Mouse (Mus musculus) spleen, adult 2 months (tissue): ENCODE measurements around the gene D17Wsu92e. TPM values are rescaled to one million over a fixed set of nuclear protein-coding genes. Genes with fewer than 3 reads are reported as not detected.

Experiments
- DNase-seq, 2 experiments: peaks; one replicate each; pipeline versions ENCODE4 v3.0.0 to v3.0.0-alpha.2; 2012 to 2021; ENCODE audit warnings: low spot score in 2 of 2, low read depth in 1 of 2
- H3K27ac ChIP-seq: fragments of 200-500 bp; 2 replicates; pipeline ENCODE4 v1.5.1; 2012; ENCODE audit warnings: low read length, inconsistent platforms; ENCODE audit not compliant: insufficient read depth
- H3K27me3 ChIP-seq: fragments of 200-500 bp; 2 replicates; pipeline ENCODE4 v1.6.1; 2012; ENCODE audit warnings: mild to moderate bottlenecking, moderate library complexity, low read length, inconsistent platforms; ENCODE audit not compliant: control insufficient read depth, insufficient read depth
- H3K36me3 ChIP-seq: fragments of 200-500 bp; 2 replicates; pipeline ENCODE4 v1.6.1; 2012; ENCODE audit warnings: mild to moderate bottlenecking, low read length, inconsistent platforms; ENCODE audit not compliant: control insufficient read depth, insufficient read depth
- H3K4me1 ChIP-seq: fragments of 200-500 bp; 2 replicates; pipeline ENCODE4 v1.6.1; 2011; ENCODE audit warnings: inconsistent platforms; ENCODE audit not compliant: control insufficient read depth, insufficient read depth, insufficient read length
- H3K4me3 ChIP-seq: fragments of 200-500 bp; 2 replicates; pipeline ENCODE4 v1.5.1; 2011; ENCODE audit warnings: mild to moderate bottlenecking, inconsistent platforms; ENCODE audit not compliant: insufficient read depth, insufficient read length; ENCODE audit errors: extremely low read depth
- CTCF ChIP-seq: fragments of 200-500 bp; IDR thresholded peaks from 2 replicates; pipeline ENCODE4 v1.5.1; 2011; ENCODE audit warnings: mild to moderate bottlenecking, inconsistent platforms; ENCODE audit not compliant: insufficient read depth, insufficient read length, insufficient replicate concordance; ENCODE audit errors: extremely low read depth
- POLR2A ChIP-seq: fragments of 200-500 bp; IDR thresholded peaks from 2 replicates; pipeline ENCODE4 v1.6.1; 2011; ENCODE audit warnings: low read depth, low read length, inconsistent platforms
- WGBS: fragments of 180-500 bp; shearing (Covaris S2); methylation state at CpG from one replicate; pipeline ENCODE4 v1.1.7; 2018; 5-methylcytosine and 5-hydroxymethylcytosine counted together
- polyA plus RNA-seq: library from polyadenylated mRNA; depleted of rRNA; stranded (reverse); fragments of >200 nt; gene quantifications from 2 replicates; pipeline ENCODE4 v1.2.3, GENCODE M21; 2012

Gene D17Wsu92e
- polyA plus RNA-seq, 1 experiment: 63.8 TPM

- WGBS: 92% methylated on average over 6 of the region's 6 CpGs
- TF ChIP-seq POLR2A: no peak
- TF ChIP-seq CTCF: no peak
- no peak for DNase-seq
Measured at GRCm38 (mm10) chr17:27750451-27750942, 70.0 kb downstream of the D17Wsu92e start.

DNA sequence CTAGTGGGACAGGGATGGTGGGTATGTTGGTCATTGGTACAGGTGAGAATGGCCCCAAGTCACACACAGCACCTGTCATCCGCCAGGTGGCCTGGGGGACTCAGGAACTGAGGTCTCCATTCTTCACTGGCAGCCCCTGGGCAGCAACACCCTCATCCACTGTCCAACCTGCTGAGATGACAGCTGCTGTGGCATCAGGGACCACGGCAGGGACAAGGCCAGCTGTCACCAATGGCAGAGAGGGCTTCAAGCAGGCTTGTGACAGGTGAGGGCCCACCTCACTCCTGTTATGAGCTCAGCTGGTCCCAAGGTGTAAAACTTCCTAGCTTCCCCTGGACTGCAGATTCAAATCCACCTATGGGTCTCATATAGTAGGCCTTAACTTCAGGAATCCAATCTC lies 72.3 kb downstream of the D17Wsu92e start:
- TF ChIP-seq CTCF (no peak), POLR2A (no peak)
- no peak overlapping the region for H3K4me3 ChIP-seq
- H3K4me1 ChIP-seq: no peaks in the 10 kb centered on the region
- 83% methylated on average over 2 of the region's 2 CpGs for WGBS
- H3K36me3 ChIP-seq: peaks cover 2% of the 10 kb centered on the region; the same call in 1 of the 2 replicates
- no peak for DNase-seq
- no peaks in the 10 kb centered on the region for H3K27me3 ChIP-seq
- H3K27ac ChIP-seq: no peak overlapping the region

More at GRCm38 (mm10) chr17:27750451-27750942, 70.0 kb downstream of the D17Wsu92e start:
- no peak overlapping the region for H3K27ac ChIP-seq
- H3K27me3 ChIP-seq: no peaks in the 10 kb centered on the region
- H3K4me3 ChIP-seq: no peak overlapping the region
- no peaks in the 10 kb centered on the region for H3K4me1 ChIP-seq
- H3K36me3 ChIP-seq: peaks cover 4% of the 10 kb centered on the region; the same call in 1 of the 2 replicates

GRCm38 (mm10) chr17:27746446-27746845 lies 74.0 kb downstream of the D17Wsu92e start:
- Histone ChIP-seq H3K27me3 (no peaks in the 10 kb centered on the region), H3K4me1 (no peaks in the 10 kb centered on the region), H3K27ac (no peak overlapping the region), H3K36me3 (no peaks in the 10 kb centered on the region), H3K4me3 (no peak overlapping the region)
- TF ChIP-seq CTCF: no peak
- no peak for TF ChIP-seq POLR2A
- 83% methylated on average over 4 of the region's 4 CpGs for WGBS
- no peak for DNase-seq

- Histone ChIP-seq H3K27me3 (no peaks in the 10 kb centered on the region), H3K36me3 (no peaks in the 10 kb centered on the region), H3K27ac (no peak overlapping the region), H3K4me1 (no peaks in the 10 kb centered on the region), H3K4me3 (no peak overlapping the region)
- 92% methylated on average over 6 of the region's 6 CpGs for WGBS
- TF ChIP-seq POLR2A (no peak), CTCF (no peak)
- DNase-seq: no peak
Measured at GRCm38 (mm10) chr17:27740961-27741360, 79.5 kb downstream of the D17Wsu92e start.

GRCm38 (mm10) chr17:27734344-27735073 lies 85.9 kb downstream of the D17Wsu92e start:
- Histone ChIP-seq H3K4me3 (no peak overlapping the region), H3K27ac (no peak overlapping the region), H3K27me3 (no peaks in the 10 kb centered on the region; the same call in 1 of the 2 replicates), H3K36me3 (no peaks in the 10 kb centered on the region), H3K4me1 (no peaks in the 10 kb centered on the region)
- no peak for DNase-seq
- WGBS: 32% methylated on average over 12 of the region's 13 CpGs
- TF ChIP-seq POLR2A: no peak
- no peak for TF ChIP-seq CTCF

GRCm38 (mm10) chr17:27732694-27733093 lies 87.8 kb downstream of the D17Wsu92e start:
- H3K27me3 ChIP-seq: no peaks in the 10 kb centered on the region; the same call in 1 of the 2 replicates
- H3K4me3 ChIP-seq: no peak overlapping the region
- WGBS: 87% methylated on average over 3 of the region's 3 CpGs
- DNase-seq: no peak
- H3K27ac ChIP-seq: no peak overlapping the region
- TF ChIP-seq POLR2A (no peak), CTCF (no peak)
- no peaks in the 10 kb centered on the region for H3K36me3 ChIP-seq
- H3K4me1 ChIP-seq: no peaks in the 10 kb centered on the region

DNA sequence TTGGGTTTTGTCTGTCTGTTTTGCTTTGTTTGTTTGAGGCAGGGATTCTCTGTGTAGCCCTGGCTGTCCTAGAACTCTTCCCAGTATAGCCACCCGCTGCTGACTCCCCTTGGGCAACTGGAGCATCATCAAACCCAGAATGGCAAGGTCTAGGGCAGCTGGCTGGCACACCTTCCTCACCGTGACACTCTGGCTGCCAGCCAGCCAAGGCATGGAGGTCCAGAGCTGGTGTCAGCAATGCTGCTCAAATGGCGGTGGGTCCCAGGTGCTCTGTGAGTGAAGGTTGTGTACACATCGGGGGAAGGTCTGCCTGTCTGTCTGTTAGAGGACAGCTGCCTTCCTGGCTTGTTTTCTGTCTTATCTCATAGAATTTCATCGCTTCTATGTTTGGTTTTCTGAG lies 88.3 kb downstream of the D17Wsu92e start:
- 78% methylated on average over 5 of the region's 5 CpGs for WGBS
- no peaks in the 10 kb centered on the region; the same call in 1 of the 2 replicates for H3K27me3 ChIP-seq
- no peaks in the 10 kb centered on the region for H3K36me3 ChIP-seq
- DNase-seq: no peak
- no peak for TF ChIP-seq POLR2A
- no peak for TF ChIP-seq CTCF
- no peaks in the 10 kb centered on the region for H3K4me1 ChIP-seq
- H3K4me3 ChIP-seq: no peak overlapping the region
- no peak overlapping the region for H3K27ac ChIP-seq
